Mouse (Mus musculus) olfactory bulb, adult 2 months (tissue): ENCODE measurements around the gene AC131692.1. TPM values are rescaled to one million over a fixed set of nuclear protein-coding genes. Genes with fewer than 3 reads are reported as not detected.
A peak's percentile ranks its signal among the peaks of the same experiment; 100 is the strongest.

Experiments used
- H3K27ac ChIP-seq: fragments of 200-500 bp; 2 replicates; pipeline ENCODE4 v1.5.1; 2012; ENCODE audit warnings: low read depth, low read length; ENCODE audit not compliant: insufficient read depth
- H3K4me1 ChIP-seq: fragments of 200-500 bp; 2 replicates; pipeline ENCODE4 v1.6.1; 2012; ENCODE audit warnings: low read length; ENCODE audit not compliant: control insufficient read depth, insufficient read depth
- H3K4me3 ChIP-seq: fragments of 200-500 bp; 2 replicates; pipeline ENCODE4 v1.5.1; 2012; ENCODE audit warnings: mild to moderate bottlenecking, low read depth, low read length, moderate library complexity; ENCODE audit not compliant: insufficient read depth
- CTCF ChIP-seq: fragments of 200-500 bp; IDR thresholded peaks from 2 replicates; pipeline ENCODE4 v1.5.1; 2012; ENCODE audit warnings: low read depth, mild to moderate bottlenecking, low read length, moderate library complexity; ENCODE audit not compliant: insufficient read depth
- POLR2A ChIP-seq: fragments of 200-500 bp; IDR thresholded peaks from 2 replicates; pipeline ENCODE4 v1.6.1; 2012; ENCODE audit warnings: mild to moderate bottlenecking, low read depth, low read length, moderate library complexity; ENCODE audit not compliant: insufficient read depth
- WGBS: fragments of 180-500 bp; shearing (Covaris S2); methylation state at CpG from one replicate; pipeline ENCODE4 v1.1.7; 2018; 5-methylcytosine and 5-hydroxymethylcytosine counted together
- polyA plus RNA-seq: library from polyadenylated mRNA; stranded (reverse); fragments of >200 nt; gene quantifications from 2 replicates; pipeline ENCODE4 v1.2.4, GENCODE M21; 2012; ENCODE audit warnings: low replicate concordance; ENCODE audit not compliant: missing spikeins, insufficient read depth, insufficient read length

AC131692.1 gene
- polyA plus RNA-seq, 1 experiment: not detected

DNA sequence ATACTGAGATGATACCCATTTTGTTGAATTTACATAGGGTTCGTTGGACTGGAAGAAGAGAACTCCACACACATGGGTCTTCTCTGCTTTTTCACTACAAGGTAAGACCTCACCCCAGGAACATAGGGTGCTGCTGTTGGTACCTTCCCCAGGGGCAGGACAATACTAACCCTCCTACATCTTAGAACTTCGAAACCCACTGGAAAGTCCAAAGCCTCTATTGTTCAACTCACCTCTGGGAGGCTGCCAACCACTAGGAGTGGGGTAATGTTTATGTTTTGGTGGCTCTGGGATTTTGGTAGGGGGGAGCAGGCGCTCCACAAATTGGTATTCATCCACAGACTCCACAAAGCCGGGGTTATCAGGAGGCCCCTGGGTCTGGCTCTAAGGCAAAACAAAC, 37.5 kb upstream of the AC131692.1 start:
- WGBS: 23% methylated on average over 4 of the region's 4 CpGs
- Histone ChIP-seq H3K4me1 (peaks cover 3% of the 10 kb centered on the region; the same call in 1 of the 2 replicates), H3K27ac (no peak overlapping the region), H3K4me3 (no peak overlapping the region)
- no peak for TF ChIP-seq CTCF
- no peak for TF ChIP-seq POLR2A

DNA sequence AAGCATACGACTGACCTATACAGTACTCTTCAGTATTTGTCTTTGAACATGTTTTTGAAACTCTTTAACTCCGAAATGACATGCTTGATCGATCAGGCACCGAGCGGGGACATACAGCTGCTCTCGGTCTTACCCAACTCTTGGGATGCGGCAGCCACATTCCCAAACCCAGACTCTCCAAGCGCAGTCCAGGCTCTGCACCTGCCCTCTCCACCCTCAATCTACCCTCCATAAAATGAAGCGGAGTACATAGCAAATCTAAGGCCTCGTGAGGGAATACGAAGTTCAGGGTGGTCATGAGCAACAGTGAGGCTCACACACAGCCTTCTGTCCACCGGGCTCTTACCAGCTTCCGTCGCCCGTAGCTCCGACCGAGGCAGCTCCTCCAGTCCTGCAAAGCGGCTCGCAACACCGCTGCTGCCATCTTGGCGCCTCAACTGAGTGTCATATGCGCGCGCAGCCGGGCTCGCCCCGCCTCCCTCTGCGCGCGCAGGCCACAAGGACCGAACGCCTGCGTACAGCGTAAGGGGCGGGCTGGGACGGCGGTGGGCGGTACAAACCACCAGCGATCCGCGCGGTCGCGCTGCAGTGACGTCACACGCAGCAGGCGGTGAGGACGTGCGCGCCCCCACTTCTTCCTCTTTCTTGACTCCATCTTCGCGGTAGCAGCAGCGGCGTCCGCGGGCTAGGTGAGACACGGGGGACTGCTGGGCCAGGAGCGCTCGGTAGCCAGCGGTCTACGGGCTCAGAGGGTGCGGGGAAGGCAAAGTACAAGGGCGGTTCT, 36.7 kb upstream of the AC131692.1 start, which contains the start of the genes Mrpl49 and Fau:
Gene Mrpl49, minus strand, starts transcription at position 473 of the 784 bp plus-strand sequence.
Gene Fau, plus strand, starts transcription at position 532 of the 784 bp plus-strand sequence.
- peak within 1 kb of the TSS; percentile 67; the same call in 1 of the 2 replicates for H3K27ac ChIP-seq
- under 1% methylated on average over 63 of the region's 63 CpGs for WGBS
- H3K4me1 ChIP-seq: peaks cover 9% of the 10 kb centered on the region
- no peak for TF ChIP-seq CTCF
- TF ChIP-seq POLR2A: peak; percentile 93
- H3K4me3 ChIP-seq: peak within 1 kb of the TSS; percentile 90

DNA sequence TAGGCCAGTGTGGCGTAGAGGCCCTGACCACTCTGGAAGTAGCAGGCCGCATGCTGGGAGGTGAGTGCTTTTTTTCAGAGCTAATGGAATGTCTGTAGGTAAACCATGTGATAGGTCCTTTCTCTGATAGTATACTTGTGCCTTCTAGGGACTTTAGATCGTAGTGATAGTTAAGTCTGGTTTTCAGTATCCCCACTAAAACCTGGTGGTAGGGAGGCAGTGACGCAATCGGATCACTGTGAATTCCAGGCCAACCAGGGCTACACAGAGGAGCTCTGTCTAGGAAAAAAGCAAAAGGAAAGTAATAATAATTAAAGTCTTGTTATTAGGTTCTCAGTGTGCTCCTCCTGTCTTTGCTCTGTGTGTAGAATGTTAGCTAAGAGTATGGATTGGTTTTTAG, 35.7 kb upstream of the AC131692.1 start:
- TF ChIP-seq POLR2A (no peak), CTCF (no peak)
- Histone ChIP-seq H3K4me1 (peaks cover 15% of the 10 kb centered on the region), H3K4me3 (peak overlapping the region; percentile 90), H3K27ac (no peak overlapping the region)
- 28% methylated on average over 5 of the region's 5 CpGs for WGBS

DNA sequence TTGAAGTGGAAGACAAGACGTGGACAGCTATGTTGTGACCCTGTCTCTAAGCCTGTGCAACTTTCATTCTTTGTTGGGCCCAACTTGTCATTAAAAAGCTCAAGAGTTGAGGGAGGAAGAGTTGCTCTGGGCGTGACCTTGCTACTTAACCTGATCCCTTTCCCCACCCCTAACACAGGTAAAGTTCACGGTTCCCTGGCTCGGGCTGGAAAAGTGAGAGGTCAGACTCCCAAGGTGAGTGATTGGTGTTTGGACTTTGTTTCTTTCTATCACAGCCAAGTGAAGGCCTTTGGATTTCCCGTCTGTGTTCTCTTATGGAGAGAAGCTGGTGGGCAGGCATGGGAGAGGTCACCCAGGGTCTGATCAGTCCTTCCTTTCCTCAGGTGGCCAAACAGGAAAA, 35.3 kb upstream of the AC131692.1 start:
- Histone ChIP-seq H3K4me1 (peaks cover 15% of the 10 kb centered on the region), H3K4me3 (no peak overlapping the region), H3K27ac (no peak overlapping the region)
- TF ChIP-seq POLR2A (no peak), CTCF (no peak)
- 82% methylated on average over 5 of the region's 5 CpGs for WGBS

DNA sequence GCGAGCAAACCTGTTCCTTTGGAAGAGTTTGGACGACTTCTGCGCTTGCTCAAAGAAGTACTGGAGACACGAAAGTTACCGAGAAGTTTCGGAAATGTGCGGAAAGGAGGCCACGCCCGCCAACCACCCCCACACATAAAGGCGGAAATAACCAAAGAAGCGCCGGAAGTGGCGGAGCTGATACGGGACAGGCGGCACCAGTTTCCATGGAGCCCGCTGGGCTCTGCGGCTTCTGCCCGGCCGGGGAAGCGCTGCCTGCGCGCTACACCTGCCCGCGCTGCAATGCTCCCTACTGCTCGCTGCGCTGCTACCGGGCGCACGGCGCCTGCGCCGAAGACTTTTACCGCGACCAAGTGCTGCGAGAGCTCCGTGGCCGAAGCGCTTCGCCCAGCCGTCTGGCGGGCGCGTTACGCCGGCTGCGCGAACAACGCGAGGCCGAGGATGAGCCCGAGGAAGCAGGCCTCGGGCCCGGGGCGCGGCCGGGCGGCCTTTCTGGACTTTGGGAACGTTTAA, 33.1 kb upstream of the AC131692.1 start, which contains the start of gene Znhit2:
Gene Znhit2, plus strand, starts transcription at position 172 of the 513 bp plus-strand sequence.
- WGBS: under 1% methylated on average over 58 of the region's 58 CpGs
- peak within 1 kb of the TSS; percentile 41 for H3K27ac ChIP-seq
- peak within 1 kb of the TSS; percentile 90 for H3K4me3 ChIP-seq
- H3K4me1 ChIP-seq: peaks cover 15% of the 10 kb centered on the region
- TF ChIP-seq CTCF (no peak), POLR2A (peak; percentile 68)

DNA sequence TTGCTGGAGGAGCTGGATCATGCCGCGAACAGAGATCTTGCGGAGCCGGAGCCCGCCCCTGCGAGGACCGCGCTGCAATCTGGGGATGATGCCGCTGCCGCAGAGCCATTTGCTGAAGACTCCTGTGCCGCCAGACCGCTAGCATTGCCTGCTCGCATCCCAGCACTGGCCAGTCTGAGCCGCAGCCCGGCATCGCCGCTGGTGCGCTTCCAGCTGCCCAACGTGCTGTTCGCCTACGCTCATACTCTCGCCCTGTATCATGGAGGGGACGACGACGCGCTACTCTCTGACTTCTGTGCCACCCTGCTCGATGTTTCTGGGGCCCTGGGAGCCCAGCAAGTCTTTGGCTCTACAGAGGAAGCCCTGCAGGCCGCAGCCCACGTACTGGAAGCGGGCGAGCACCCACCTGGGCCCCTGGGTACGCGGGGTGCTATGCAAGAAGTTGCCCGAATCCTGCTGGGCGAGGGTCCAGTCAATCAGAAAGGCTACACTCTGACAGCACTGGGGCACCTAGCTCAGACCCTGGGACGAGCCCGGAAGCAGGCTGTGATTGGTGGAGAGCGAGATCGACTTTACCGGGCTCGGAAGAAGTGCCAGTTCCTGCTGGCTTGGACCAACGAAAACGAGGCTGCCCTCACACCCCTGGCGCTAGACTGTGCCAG, 32.4 kb upstream of the AC131692.1 start:
- TF ChIP-seq CTCF (no peak), POLR2A (no peak)
- Histone ChIP-seq H3K4me3 (peak overlapping the region; percentile 90), H3K4me1 (peaks cover 20% of the 10 kb centered on the region), H3K27ac (peak overlapping the region; percentile 41)
- WGBS: under 1% methylated on average over 44 of the region's 44 CpGs

DNA sequence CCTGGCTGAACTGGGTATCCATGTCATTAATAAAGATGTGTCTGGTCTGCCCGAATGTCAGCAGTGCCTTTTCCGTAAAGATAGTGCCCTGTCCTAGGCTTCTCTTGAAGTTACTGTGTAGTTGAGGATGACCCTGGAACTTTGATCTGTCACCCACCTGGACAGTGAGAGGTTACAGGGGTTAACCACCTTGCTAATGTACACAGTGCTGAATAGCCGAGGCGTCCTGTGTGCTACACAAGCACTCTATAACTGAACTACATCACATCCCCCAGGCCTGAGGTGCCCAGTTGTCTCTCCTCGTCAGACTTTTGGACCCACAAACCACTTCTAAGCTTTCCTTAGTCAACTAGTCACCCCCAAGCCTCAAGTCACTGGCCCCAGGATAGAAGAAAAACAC, 31.8 kb upstream of the AC131692.1 start:
- peak overlapping the region; percentile 90 for H3K4me3 ChIP-seq
- 60% methylated on average over 5 of the region's 5 CpGs for WGBS
- no peak overlapping the region for H3K27ac ChIP-seq
- peaks cover 27% of the 10 kb centered on the region for H3K4me1 ChIP-seq
- no peak for TF ChIP-seq POLR2A

DNA sequence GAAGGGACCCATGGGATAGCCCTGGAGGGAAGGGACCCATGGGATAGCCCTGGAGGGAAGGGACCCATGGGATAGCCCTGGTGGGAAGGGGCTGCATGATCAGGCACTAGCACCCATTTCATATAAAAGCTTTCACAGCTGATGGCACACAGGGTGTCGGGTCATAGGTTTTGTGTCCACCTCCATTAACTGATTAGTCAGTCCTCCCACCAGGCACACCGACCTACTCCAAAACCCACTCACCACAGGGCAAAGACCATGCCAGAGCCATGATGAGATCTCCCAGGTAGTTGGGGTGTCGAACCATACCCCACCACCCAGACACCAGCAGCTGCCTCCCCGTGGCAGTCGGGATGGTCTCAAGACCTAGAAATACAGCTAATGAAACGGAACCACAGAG, 31.1 kb upstream of the AC131692.1 start:
- WGBS: 94% methylated on average over 6 of the region's 6 CpGs
- TF ChIP-seq CTCF (no peak), POLR2A (no peak)
- Histone ChIP-seq H3K4me1 (peaks cover 33% of the 10 kb centered on the region), H3K4me3 (no peak overlapping the region), H3K27ac (no peak overlapping the region)

DNA sequence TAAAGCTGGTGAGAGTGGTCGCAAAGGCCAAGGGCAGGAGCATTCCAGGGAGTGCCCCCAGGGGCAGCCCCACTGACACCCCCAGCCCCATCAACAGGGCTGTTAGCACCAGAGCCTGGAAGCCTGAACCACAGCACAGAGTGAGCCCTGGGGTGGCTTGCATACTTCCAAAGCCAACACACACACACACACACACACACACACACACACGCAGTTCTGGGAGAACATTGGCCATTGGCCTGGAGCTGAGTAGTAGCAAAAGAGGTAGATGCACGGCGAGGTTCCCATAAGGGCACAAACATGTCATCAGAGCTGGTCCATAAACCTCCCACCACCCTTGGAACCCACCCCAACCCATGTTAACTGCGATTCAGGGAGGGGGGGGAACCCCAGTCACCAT, 27.6 kb upstream of the AC131692.1 start:
- 27% methylated on average over 5 of the region's 5 CpGs for WGBS
- H3K4me1 ChIP-seq: peaks cover 32% of the 10 kb centered on the region
- H3K4me3 ChIP-seq: peak overlapping the region; percentile 59
- TF ChIP-seq POLR2A: no peak
- no peak for TF ChIP-seq CTCF
- H3K27ac ChIP-seq: no peak overlapping the region
